Mouse (Mus musculus) midbrain, embryonic 12.5 days (tissue): ENCODE data around the gene Cyren. TPM values are rescaled to one million over a fixed set of nuclear protein-coding genes. Genes with fewer than 3 reads are reported as not detected.

Experiments
- ATAC-seq: fragments of 200-750 bp; cut with Nextera tagmentation; 2 replicates; pipeline ENCODE4 v1.8.0; 2017; ENCODE audit warnings: low read depth, moderate TSS enrichment, moderate library complexity; ENCODE audit not compliant: low FRiP score
- H3K27ac ChIP-seq: fragments of 300-500 bp; sonication (generic); replicated peaks from 2 replicates; pipeline ENCODE4 v1.5.1; 2016; ENCODE audit warnings: mild to moderate bottlenecking
- H3K27me3 ChIP-seq: fragments of 300-500 bp; sonication (generic); 2 replicates; pipeline ENCODE4 v1.6.1; 2016; ENCODE audit warnings: mild to moderate bottlenecking
- H3K36me3 ChIP-seq: fragments of 300-500 bp; sonication (generic); 2 replicates; pipeline ENCODE4 v1.6.1; 2016
- H3K4me1 ChIP-seq: fragments of 300-500 bp; sonication (generic); 2 replicates; pipeline ENCODE4 v1.6.1; 2016
- H3K4me2 ChIP-seq: fragments of 300-500 bp; sonication (generic); replicated peaks from 2 replicates; pipeline ENCODE4 v1.6.1; 2016; ENCODE audit warnings: mild to moderate bottlenecking, moderate library complexity
- H3K4me3 ChIP-seq: fragments of 300-500 bp; sonication (generic); 2 replicates; pipeline ENCODE4 v1.5.1; 2016; ENCODE audit warnings: mild to moderate bottlenecking
- H3K9ac ChIP-seq: fragments of 300-500 bp; sonication (generic); replicated peaks from 2 replicates; pipeline ENCODE4 v1.6.1; 2016; ENCODE audit warnings: mild to moderate bottlenecking, moderate library complexity
- H3K9me3 ChIP-seq: fragments of 300-500 bp; sonication (generic); 2 replicates; pipeline ENCODE4 v1.6.1; 2016; ENCODE audit warnings: mild to moderate bottlenecking
- WGBS: fragments of 180-500 bp; shearing (Covaris S2); methylation state at CpG from one replicate; pipeline ENCODE4 v1.1.7; 2016; 5-methylcytosine and 5-hydroxymethylcytosine counted together
- polyA plus RNA-seq: library from polyadenylated mRNA; unstranded; fragments of >200 nt; fragmentation: Nextera tagmentation; extraction: Ambion mirVana; gene quantifications from 2 replicates; pipeline ENCODE4 v1.2.1, GENCODE M21; 2016

Gene Cyren
- polyA plus RNA-seq, 1 experiment from 2014 or later = 15.3 TPM

GRCm38 (mm10) chr6:34871929-34872328, 5.9 kb downstream of the Cyren start:
- Histone ChIP-seq H3K4me3 (no peak overlapping the region), H3K9ac (no peak overlapping the region), H3K4me2 (no peak overlapping the region), H3K36me3 (0 out of 2 replicates have a peak, but pooled peaks cover 4% of the 10 kb centered on the region), H3K9me3 (no peaks in the 10 kb centered on the region), H3K4me1 (peaks cover 9% of the 10 kb centered on the region), H3K27me3 (no peaks in the 10 kb centered on the region), H3K27ac (no peak overlapping the region)
- no peak for ATAC-seq
- WGBS = 93% methylated on average over 7 of the region's 7 CpGs

- no peak overlapping the region for H3K27ac ChIP-seq
- WGBS = 83% methylated on average over 5 of the region's 5 CpGs
- ATAC-seq = no peak
These were observed 7.1 kb downstream of the Cyren start for GRCm38 (mm10) chr6:34870724-34871123.

GRCm38 (mm10) chr6:34870136-34870535, 7.7 kb downstream of the Cyren start:
- no peaks in the 10 kb centered on the region for H3K27me3 ChIP-seq
- H3K9ac ChIP-seq = no peak overlapping the region
- no peak for ATAC-seq
- H3K4me1 ChIP-seq = peaks cover 3% of the 10 kb centered on the region; the same call in 1 of the 2 replicates
- no peak overlapping the region for H3K4me2 ChIP-seq
- H3K36me3 ChIP-seq = 0 out of 2 replicates have a peak, but pooled peaks cover 4% of the 10 kb centered on the region
- 80% methylated on average over 5 of the region's 5 CpGs for WGBS
- no peak overlapping the region for H3K4me3 ChIP-seq
- H3K9me3 ChIP-seq = no peaks in the 10 kb centered on the region
- no peak overlapping the region for H3K27ac ChIP-seq

More at GRCm38 (mm10) chr6:34870724-34871123, 7.1 kb downstream of the Cyren start:
- Histone ChIP-seq H3K4me2 (no peak overlapping the region), H3K4me1 (peaks cover 3% of the 10 kb centered on the region; the same call in 1 of the 2 replicates), H3K36me3 (0 out of 2 replicates have a peak, but pooled peaks cover 4% of the 10 kb centered on the region), H3K27me3 (no peaks in the 10 kb centered on the region), H3K4me3 (no peak overlapping the region), H3K9ac (no peak overlapping the region), H3K9me3 (no peaks in the 10 kb centered on the region)

GRCm38 (mm10) chr6:34869225-34869915, 8.5 kb downstream of the Cyren start:
- Histone ChIP-seq H3K4me2 (no peak overlapping the region), H3K4me3 (no peak overlapping the region), H3K4me1 (peaks cover 3% of the 10 kb centered on the region; the same call in 1 of the 2 replicates), H3K27ac (no peak overlapping the region), H3K36me3 (0 out of 2 replicates have a peak, but pooled peaks cover 4% of the 10 kb centered on the region), H3K9ac (no peak overlapping the region), H3K27me3 (no peaks in the 10 kb centered on the region), H3K9me3 (no peaks in the 10 kb centered on the region)
- ATAC-seq = no peak
- WGBS = 85% methylated on average over 13 of the region's 13 CpGs

- H3K4me2 ChIP-seq = no peak overlapping the region
- no peak for ATAC-seq
- H3K9me3 ChIP-seq = no peaks in the 10 kb centered on the region
- H3K36me3 ChIP-seq = 0 out of 2 replicates have a peak, but pooled peaks cover 4% of the 10 kb centered on the region
- H3K27ac ChIP-seq = no peak overlapping the region
- H3K27me3 ChIP-seq = no peaks in the 10 kb centered on the region
- WGBS = 83% methylated on average over 20 of the region's 20 CpGs
- no peak overlapping the region for H3K4me3 ChIP-seq
- peaks cover 3% of the 10 kb centered on the region; the same call in 1 of the 2 replicates for H3K4me1 ChIP-seq
- H3K9ac ChIP-seq = no peak overlapping the region
These were observed 9.2 kb downstream of the Cyren start for GRCm38 (mm10) chr6:34868507-34869217.

- H3K9ac ChIP-seq = no peak overlapping the region
- ATAC-seq = no peak
- no peaks in the 10 kb centered on the region for H3K9me3 ChIP-seq
- H3K36me3 ChIP-seq = 0 out of 2 replicates have a peak, but pooled peaks cover 3% of the 10 kb centered on the region
- no peak overlapping the region for H3K4me3 ChIP-seq
- H3K27ac ChIP-seq = no peak overlapping the region
- H3K27me3 ChIP-seq = no peaks in the 10 kb centered on the region
- peaks cover 3% of the 10 kb centered on the region; the same call in 1 of the 2 replicates for H3K4me1 ChIP-seq
- H3K4me2 ChIP-seq = no peak overlapping the region
- 85% methylated on average over 8 of the region's 10 CpGs for WGBS
These were observed 9.9 kb downstream of the Cyren start for GRCm38 (mm10) chr6:34867995-34868350.

- Histone ChIP-seq H3K9me3 (no peaks in the 10 kb centered on the region), H3K36me3 (no peaks in the 10 kb centered on the region), H3K27ac (no peak overlapping the region), H3K27me3 (no peaks in the 10 kb centered on the region), H3K4me3 (no peak overlapping the region), H3K9ac (no peak overlapping the region), H3K4me2 (no peak overlapping the region), H3K4me1 (peaks cover 3% of the 10 kb centered on the region; the same call in 1 of the 2 replicates)
- WGBS = 83% methylated on average over 16 of the region's 16 CpGs
- no peak for ATAC-seq
These were observed 10.4 kb downstream of the Cyren start for GRCm38 (mm10) chr6:34867301-34867994.

GRCm38 (mm10) chr6:34866786-34867185, 11.1 kb downstream of the Cyren start:
- ATAC-seq = no peak
- H3K27ac ChIP-seq = no peak overlapping the region

GRCm38 (mm10) chr6:34865711-34866593, 11.9 kb downstream of the Cyren start:
- H3K4me3 ChIP-seq = no peak overlapping the region
- H3K9ac ChIP-seq = no peak overlapping the region
- 72% methylated on average over 7 of the region's 7 CpGs for WGBS
- no peaks in the 10 kb centered on the region for H3K36me3 ChIP-seq
- peaks cover 3% of the 10 kb centered on the region; the same call in 1 of the 2 replicates for H3K4me1 ChIP-seq
- no peaks in the 10 kb centered on the region for H3K9me3 ChIP-seq
- H3K27ac ChIP-seq = no peak overlapping the region
- H3K4me2 ChIP-seq = no peak overlapping the region
- ATAC-seq = no peak
- no peaks in the 10 kb centered on the region for H3K27me3 ChIP-seq

More at GRCm38 (mm10) chr6:34866786-34867185, 11.1 kb downstream of the Cyren start:
- 52% methylated on average over 8 of the region's 8 CpGs for WGBS
- Histone ChIP-seq H3K4me2 (no peak overlapping the region), H3K4me1 (peaks cover 3% of the 10 kb centered on the region; the same call in 1 of the 2 replicates), H3K27me3 (no peaks in the 10 kb centered on the region), H3K4me3 (no peak overlapping the region), H3K9me3 (no peaks in the 10 kb centered on the region), H3K36me3 (no peaks in the 10 kb centered on the region), H3K9ac (no peak overlapping the region)

GRCm38 (mm10) chr6:34865213-34865612, 12.6 kb downstream of the Cyren start:
- Histone ChIP-seq H3K36me3 (no peaks in the 10 kb centered on the region), H3K4me2 (no peak overlapping the region), H3K9me3 (no peaks in the 10 kb centered on the region), H3K27ac (no peak overlapping the region), H3K4me1 (peaks cover 3% of the 10 kb centered on the region; the same call in 1 of the 2 replicates), H3K4me3 (no peak overlapping the region), H3K9ac (no peak overlapping the region), H3K27me3 (no peaks in the 10 kb centered on the region)
- ATAC-seq = no peak
- 75% methylated on average over 5 of the region's 5 CpGs for WGBS
